Mouse (Mus musculus): ENCODE data around the gene Bcl2l13. TPM values are rescaled to one million over a fixed set of nuclear protein-coding genes. Genes with fewer than 3 reads are reported as not detected.
"Not testable (repeated sequence)": the region's sequence is repeated elsewhere in the genome, so short reads cannot be mapped to it uniquely, and the experiment has no call there.

Gene Bcl2l13
- polyA plus RNA-seq, 1 experiment, result not detected

DNA sequence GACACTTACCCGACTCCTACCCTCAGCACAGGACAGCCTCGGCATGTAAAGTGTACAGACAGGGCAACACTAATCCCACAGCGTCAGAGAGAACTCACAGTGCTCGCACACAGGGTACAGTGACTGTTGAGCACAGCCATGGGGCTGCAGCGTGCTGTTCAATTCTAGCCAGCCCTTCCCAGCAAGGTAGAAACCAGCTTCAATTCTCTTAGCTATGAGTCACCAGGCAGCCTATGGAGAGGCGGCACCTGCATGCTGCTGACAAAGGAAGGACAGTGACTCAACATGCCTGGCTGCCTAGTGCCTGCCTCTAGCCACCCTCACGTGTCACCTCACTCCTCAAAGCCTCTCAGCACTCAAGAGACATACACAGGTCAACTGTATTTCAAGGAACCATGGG lies 38.0 kb upstream of the Bcl2l13 start:
- no peak overlapping the region for H3K4me3 ChIP-seq (ENCODE audit: insufficient read depth, low read depth, low read length)
- peaks cover 4% of the 10 kb centered on the region for H3K4me1 ChIP-seq (ENCODE audit: control insufficient read depth, insufficient read depth, low read length)
- 57% methylated on average over 7 of the region's 7 CpGs for WGBS
- TF ChIP-seq CTCF (IDR thresholded peaks at IDR 0.05; ENCODE audit: insufficient read depth, low read depth, low read length), result no peak
- no peak for TF ChIP-seq POLR2A (IDR thresholded peaks at IDR 0.05; ENCODE audit: insufficient read depth, low read depth, low read length)
- H3K27ac ChIP-seq (ENCODE audit: insufficient read depth, low read depth, low read length), result peak overlapping the region; percentile 2; the same call in 1 of the 2 replicates

DNA sequence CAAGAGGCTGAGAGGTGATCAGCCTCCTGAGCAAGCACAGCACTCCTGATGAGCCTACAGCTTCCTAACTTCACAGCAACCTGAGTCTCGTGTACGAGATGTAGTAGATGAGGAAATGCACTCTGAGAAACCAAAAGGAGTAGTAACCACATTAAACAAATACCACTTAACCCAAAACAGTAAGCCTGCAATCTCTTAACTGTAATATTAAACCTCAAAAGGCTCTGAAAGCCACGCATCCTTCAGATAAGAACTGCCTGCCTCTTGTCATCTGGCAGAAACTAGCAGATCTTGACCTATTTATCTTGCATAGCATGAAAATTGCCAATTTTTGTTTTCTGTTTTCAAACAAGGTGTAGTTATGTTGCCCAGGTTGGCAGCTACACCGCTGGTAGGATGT lies 37.1 kb upstream of the Bcl2l13 start:
- Histone ChIP-seq H3K4me3 (ENCODE audit: insufficient read depth, low read depth, low read length) (no peak overlapping the region), H3K27ac (ENCODE audit: insufficient read depth, low read depth, low read length) (no peak overlapping the region), H3K4me1 (ENCODE audit: control insufficient read depth, insufficient read depth, low read length) (peaks cover 4% of the 10 kb centered on the region)
- TF ChIP-seq CTCF (IDR thresholded peaks at IDR 0.05; ENCODE audit: insufficient read depth, low read depth, low read length), result no peak
- TF ChIP-seq POLR2A (IDR thresholded peaks at IDR 0.05; ENCODE audit: insufficient read depth, low read depth, low read length), result no peak
- 92% methylated on average over 4 of the region's 4 CpGs for WGBS

DNA sequence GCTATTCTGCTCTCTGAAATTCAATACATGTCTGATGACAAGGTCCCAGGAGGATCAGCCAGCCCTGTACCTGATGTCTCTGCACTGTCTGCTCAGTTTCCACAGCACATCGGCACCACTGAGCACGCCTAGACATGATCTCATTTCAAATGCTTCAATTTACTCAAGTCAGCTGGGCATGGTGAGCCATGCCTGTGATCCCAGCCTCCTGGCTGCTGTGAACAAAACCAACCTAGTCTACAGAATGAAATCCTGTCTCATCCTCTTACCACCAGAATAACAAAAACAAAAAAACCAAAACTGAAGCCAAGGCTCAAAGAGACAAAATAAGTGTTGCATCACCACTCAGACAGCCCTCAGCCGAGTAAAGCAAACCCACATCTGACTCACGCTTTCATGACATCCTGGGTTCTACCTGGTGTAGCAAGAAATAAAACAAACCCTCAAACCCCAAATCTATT lies 36.4 kb upstream of the Bcl2l13 start:
- Histone ChIP-seq H3K4me3 (ENCODE audit: insufficient read depth, low read depth, low read length) (no peak overlapping the region), H3K27ac (ENCODE audit: insufficient read depth, low read depth, low read length) (no peak overlapping the region), H3K4me1 (ENCODE audit: control insufficient read depth, insufficient read depth, low read length) (peaks cover 4% of the 10 kb centered on the region)
- WGBS, result 72% methylated on average over 4 of the region's 4 CpGs
- TF ChIP-seq CTCF (IDR thresholded peaks at IDR 0.05; ENCODE audit: insufficient read depth, low read depth, low read length) (no peak), POLR2A (IDR thresholded peaks at IDR 0.05; ENCODE audit: insufficient read depth, low read depth, low read length) (no peak)

DNA sequence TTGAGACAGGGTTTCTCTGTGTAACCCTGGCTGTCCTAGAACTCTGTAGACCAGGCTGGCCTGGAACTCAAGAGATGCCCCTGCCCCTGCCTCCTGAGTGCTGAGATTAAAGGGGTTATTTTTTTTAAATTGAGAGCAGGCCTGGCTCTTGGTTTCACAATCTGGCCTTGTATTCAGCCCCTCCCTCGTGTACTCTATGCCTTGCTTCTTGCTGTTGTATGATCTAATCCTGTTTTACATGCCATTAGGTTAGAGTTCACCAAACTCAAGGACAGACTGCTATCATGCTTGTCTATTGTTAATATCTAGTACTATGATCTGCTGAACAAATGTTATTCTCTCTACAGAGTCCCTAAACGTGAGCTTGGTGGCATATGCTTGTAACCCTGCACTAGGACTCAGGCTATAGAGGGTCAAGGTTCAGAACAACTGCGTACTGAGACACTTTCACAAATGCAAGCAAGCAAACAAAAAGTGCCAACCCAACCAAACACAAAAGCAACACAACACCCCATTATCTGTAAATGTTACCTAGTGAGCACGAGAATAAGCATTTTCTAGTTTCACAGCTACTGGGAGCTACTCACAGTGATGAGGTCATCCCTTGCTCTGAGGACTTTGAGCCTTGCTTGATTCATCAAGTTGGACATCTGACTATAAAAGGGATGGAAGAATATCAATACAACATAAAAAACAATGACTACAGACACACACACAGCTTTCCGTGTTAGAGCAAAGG lies 28.8 kb upstream of the Bcl2l13 start:
- WGBS, result 71% methylated on average over 5 of the region's 5 CpGs
- H3K27ac ChIP-seq (ENCODE audit: insufficient read depth, low read depth, low read length), result no peak overlapping the region
- H3K4me1 ChIP-seq (ENCODE audit: control insufficient read depth, insufficient read depth, low read length), result no peaks in the 10 kb centered on the region
- no peak overlapping the region for H3K4me3 ChIP-seq (ENCODE audit: insufficient read depth, low read depth, low read length)
- no peak for TF ChIP-seq POLR2A (IDR thresholded peaks at IDR 0.05; ENCODE audit: insufficient read depth, low read depth, low read length)
- TF ChIP-seq CTCF (IDR thresholded peaks at IDR 0.05; ENCODE audit: insufficient read depth, low read depth, low read length), result no peak

DNA sequence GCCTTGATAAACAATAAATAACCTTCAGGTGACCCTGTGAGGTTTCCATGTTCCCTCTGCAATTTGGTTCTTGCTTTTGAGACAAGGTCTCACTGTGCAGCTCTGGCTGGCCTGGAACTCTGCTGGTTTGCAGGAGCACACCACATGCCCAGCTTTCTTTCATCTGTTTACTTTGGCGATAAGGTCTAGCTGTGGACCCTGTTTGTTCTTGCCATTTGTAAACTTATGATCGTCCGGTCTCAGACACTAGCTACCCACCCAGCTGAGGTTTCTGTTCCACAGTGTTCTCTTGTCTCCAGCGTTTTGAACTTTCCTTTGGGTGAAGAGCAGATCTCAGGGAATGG lies 28.3 kb upstream of the Bcl2l13 start:
- H3K4me3 ChIP-seq (ENCODE audit: insufficient read depth, low read depth, low read length), result no peak overlapping the region
- TF ChIP-seq CTCF (IDR thresholded peaks at IDR 0.05; ENCODE audit: insufficient read depth, low read depth, low read length), result no peak
- TF ChIP-seq POLR2A (IDR thresholded peaks at IDR 0.05; ENCODE audit: insufficient read depth, low read depth, low read length), result no peak
- no peaks in the 10 kb centered on the region for H3K4me1 ChIP-seq (ENCODE audit: control insufficient read depth, insufficient read depth, low read length)
- 91% methylated on average over 4 of the region's 4 CpGs for WGBS
- H3K27ac ChIP-seq (ENCODE audit: insufficient read depth, low read depth, low read length), result no peak overlapping the region

DNA sequence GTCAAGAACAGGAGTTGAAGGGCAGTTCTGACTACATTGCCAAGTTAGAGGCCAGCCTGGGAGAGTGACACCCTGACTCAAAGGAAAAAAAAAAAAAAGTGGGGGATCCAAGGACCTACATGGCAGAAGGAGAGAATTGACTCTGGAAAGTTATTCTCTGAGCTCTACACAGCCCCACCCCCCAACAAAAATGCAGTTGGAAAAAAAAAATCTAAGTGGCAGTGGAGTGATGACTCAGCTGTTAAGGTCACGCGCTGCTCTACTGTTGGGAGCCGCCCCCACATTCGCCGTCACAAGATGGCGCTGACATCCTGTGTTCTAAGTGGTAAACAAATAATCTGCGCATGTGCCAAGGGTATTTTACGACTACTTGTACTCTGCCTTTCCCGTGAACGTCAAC lies 24.0 kb upstream of the Bcl2l13 start:
- 84% methylated on average over 10 of the region's 10 CpGs for WGBS
- not testable (repeated sequence) for H3K4me1 ChIP-seq (ENCODE audit: control insufficient read depth, insufficient read depth, low read length); H3K27ac ChIP-seq (ENCODE audit: insufficient read depth, low read depth, low read length); H3K4me3 ChIP-seq (ENCODE audit: insufficient read depth, low read depth, low read length)

DNA sequence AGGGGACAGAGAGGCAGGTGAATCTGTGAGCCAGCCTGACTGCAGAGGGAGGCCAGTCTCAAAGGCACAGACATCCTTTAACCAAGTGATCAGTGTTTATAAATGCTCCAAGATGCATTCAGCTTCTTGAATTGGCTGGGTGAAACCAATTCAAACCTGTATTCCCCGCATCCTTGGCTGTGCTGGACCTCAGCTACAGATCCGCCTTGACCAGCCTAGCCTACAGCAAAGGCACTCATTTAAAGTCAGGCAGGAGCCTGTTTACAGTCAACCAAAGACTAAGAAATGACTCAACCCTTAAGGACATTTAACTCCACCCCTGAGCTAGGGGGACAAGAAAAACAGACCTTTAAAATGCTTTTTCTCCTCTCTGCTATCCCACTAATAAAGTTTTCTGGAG lies 16.7 kb upstream of the Bcl2l13 start:
- TF ChIP-seq POLR2A (IDR thresholded peaks at IDR 0.05; ENCODE audit: insufficient read depth, low read depth, low read length) (no peak), CTCF (IDR thresholded peaks at IDR 0.05; ENCODE audit: insufficient read depth, low read depth, low read length) (no peak)
- WGBS, result 88% methylated on average over 2 of the region's 2 CpGs
- H3K27ac ChIP-seq (ENCODE audit: insufficient read depth, low read depth, low read length), result no peak overlapping the region
- no peak overlapping the region for H3K4me3 ChIP-seq (ENCODE audit: insufficient read depth, low read depth, low read length)
- peaks cover 6% of the 10 kb centered on the region; the same call in 1 of the 2 replicates for H3K4me1 ChIP-seq (ENCODE audit: control insufficient read depth, insufficient read depth, low read length)

DNA sequence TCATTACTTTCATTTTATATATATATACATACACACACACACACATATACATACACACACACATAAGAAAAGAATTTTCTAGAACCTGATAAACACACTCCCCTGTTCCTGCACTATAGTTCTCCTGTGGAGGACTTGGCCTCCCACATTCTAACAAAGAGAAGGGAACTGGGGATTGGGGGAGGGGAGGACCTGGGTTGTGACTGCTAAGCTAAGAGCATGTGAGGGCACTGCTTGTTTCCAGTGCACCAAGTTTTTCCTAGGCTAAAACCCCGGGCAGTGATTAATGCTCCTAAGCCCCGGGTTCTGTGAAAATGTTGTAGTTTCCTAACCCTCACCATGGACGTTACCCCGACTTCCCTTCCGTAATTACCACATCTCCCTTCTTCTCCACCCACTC lies 15.9 kb upstream of the Bcl2l13 start:
- Histone ChIP-seq H3K4me3 (ENCODE audit: insufficient read depth, low read depth, low read length) (no peak overlapping the region), H3K27ac (ENCODE audit: insufficient read depth, low read depth, low read length) (no peak overlapping the region), H3K4me1 (ENCODE audit: control insufficient read depth, insufficient read depth, low read length) (peaks cover 6% of the 10 kb centered on the region; the same call in 1 of the 2 replicates)
- WGBS, result 45% methylated on average over 5 of the region's 5 CpGs
- TF ChIP-seq POLR2A (IDR thresholded peaks at IDR 0.05; ENCODE audit: insufficient read depth, low read depth, low read length) (no peak), CTCF (IDR thresholded peaks at IDR 0.05; ENCODE audit: insufficient read depth, low read depth, low read length) (no peak)

DNA sequence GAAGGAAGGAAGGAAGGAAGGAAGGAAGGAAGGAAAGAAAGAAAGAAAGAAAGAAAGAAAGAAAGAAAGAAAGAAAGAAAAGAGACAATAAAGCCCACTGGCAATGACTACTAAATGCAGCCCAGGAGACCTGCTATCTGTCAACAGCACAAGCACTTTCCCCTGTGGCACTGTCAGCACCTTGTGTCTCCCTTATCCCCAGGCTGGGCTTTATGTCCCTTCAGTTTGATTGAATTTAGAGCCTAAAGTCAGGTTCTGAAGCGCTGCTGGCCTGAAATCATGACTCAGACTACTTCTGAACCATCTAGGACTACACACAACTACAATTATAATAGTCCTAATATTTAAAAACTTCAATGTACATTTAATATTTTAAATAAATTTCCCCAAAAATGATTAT lies 15.1 kb upstream of the Bcl2l13 start:
- H3K4me3 ChIP-seq (ENCODE audit: insufficient read depth, low read depth, low read length), result no peak overlapping the region
- 90% methylated on average over 1 of the region's 1 CpGs for WGBS

More for the DNA sequence above, 15.1 kb upstream of the Bcl2l13 start:
- Histone ChIP-seq H3K4me1 (ENCODE audit: control insufficient read depth, insufficient read depth, low read length) (peaks cover 6% of the 10 kb centered on the region; the same call in 1 of the 2 replicates), H3K27ac (ENCODE audit: insufficient read depth, low read depth, low read length) (no peak overlapping the region)
- TF ChIP-seq POLR2A (IDR thresholded peaks at IDR 0.05; ENCODE audit: insufficient read depth, low read depth, low read length) (no peak), CTCF (IDR thresholded peaks at IDR 0.05; ENCODE audit: insufficient read depth, low read depth, low read length) (no peak)

Measured in olfactory bulb, adult 2 months (tissue).